Mouse (Mus musculus): ENCODE results near the gene Casd1.

GRCm38 (mm10) chr6:4562401-4562800, 38.2 kb upstream of the Casd1 start:
- TF ChIP-seq POLR2A (IDR thresholded peaks at IDR 0.05; ENCODE audit: extremely low read depth, insufficient read depth, low read length) = no peak
- TF ChIP-seq CTCF (IDR thresholded peaks at IDR 0.05; ENCODE audit: low read depth, low read length) = no peak
